Mouse (Mus musculus) C2C12 (cell line): ENCODE measurements around the gene Nf2. TPM values are rescaled to one million over a fixed set of nuclear protein-coding genes. Genes with fewer than 3 reads are reported as not detected.

Experiments
- H3K27me3 ChIP-seq: one replicate; pipeline ENCODE4 v1.6.1; 2011; ENCODE audit not compliant: control insufficient read depth, insufficient read depth, insufficient read length
- H3K36me3 ChIP-seq: one replicate; pipeline ENCODE4 v1.6.1; 2011; ENCODE audit not compliant: control insufficient read depth, insufficient read depth
- H3K4me3 ChIP-seq: one replicate; pipeline ENCODE4 v1.5.1; 2011; ENCODE audit warnings: mild to moderate bottlenecking, control low read depth; ENCODE audit not compliant: poor library complexity, insufficient read depth, severe bottlenecking
- H3K79me2 ChIP-seq: one replicate; pipeline ENCODE4 v1.6.1; 2011; ENCODE audit not compliant: control insufficient read depth, insufficient read depth
- H3K79me3 ChIP-seq: one replicate; pipeline ENCODE4 v1.6.1; 2011; ENCODE audit warnings: low read depth, control low read depth
- H3ac ChIP-seq: one replicate; pipeline ENCODE3; 2011; ENCODE audit warnings: low read depth; ENCODE audit not compliant: control insufficient read depth, insufficient read length
- CEBPB ChIP-seq: IDR thresholded peaks from one replicate; pipeline ENCODE4 v1.6.1; 2011; ENCODE audit warnings: low read depth, mild to moderate bottlenecking, control low read depth, moderate library complexity
- CTCF ChIP-seq: IDR thresholded peaks from one replicate; pipeline ENCODE4 v1.5.1; 2011; ENCODE audit not compliant: control insufficient read depth, insufficient read depth, insufficient read length
- FOSL1 ChIP-seq: IDR thresholded peaks from one replicate; pipeline ENCODE4 v1.8.0; 2011; ENCODE audit warnings: mild to moderate bottlenecking, low read length; ENCODE audit not compliant: poor library complexity, insufficient read depth, severe bottlenecking
- MAX ChIP-seq: IDR thresholded peaks from one replicate; pipeline ENCODE4 v1.6.1; 2011; ENCODE audit warnings: mild to moderate bottlenecking, control low read depth
- MYOD1 ChIP-seq: IDR thresholded peaks from one replicate; pipeline ENCODE4 v1.6.1; 2011; ENCODE audit warnings: low read depth; ENCODE audit not compliant: control insufficient read depth, insufficient read length
- MYOG ChIP-seq: IDR thresholded peaks from one replicate; pipeline ENCODE4 v1.6.1; 2011; ENCODE audit not compliant: control insufficient read depth, insufficient read length; ENCODE audit errors: extremely low read depth
- USF1 ChIP-seq: IDR thresholded peaks from one replicate; pipeline ENCODE4 v1.6.1; 2011; ENCODE audit warnings: low read depth, mild to moderate bottlenecking, control low read depth, moderate library complexity
- polyA plus RNA-seq: library from polyadenylated mRNA; unstranded; fragments of >200 nt; fragmentation: generic; extraction: Trizol; gene quantifications from one replicate; pipeline ENCODE4 v1.2.1, GENCODE M21; 2012; ENCODE audit warnings: missing spikeins

Gene Nf2
- polyA plus RNA-seq, 1 experiment, result 36.2 TPM

DNA sequence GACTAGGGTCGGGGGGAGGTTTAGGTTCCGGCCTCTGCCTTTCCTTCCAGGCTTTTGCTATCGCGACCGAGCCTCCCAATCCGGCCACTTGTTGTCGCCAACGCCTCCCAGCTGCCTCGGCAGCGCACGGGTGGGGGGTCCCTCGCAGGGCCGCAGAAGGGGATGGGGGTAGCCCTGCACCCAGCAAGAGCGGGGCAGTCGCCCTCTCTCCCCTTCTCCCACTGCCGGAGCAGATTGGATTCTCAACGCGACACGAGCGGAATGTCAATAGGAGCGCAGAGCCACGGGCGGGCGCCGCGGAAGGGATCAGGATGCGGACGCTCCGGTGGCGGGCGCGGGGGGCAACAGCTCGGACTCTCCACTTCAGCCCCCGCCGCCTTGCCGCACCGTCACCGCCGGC, 103.4 kb downstream of the Nf2 start:
- no peaks in the 10 kb centered on the region for H3K36me3 ChIP-seq
- TF ChIP-seq CEBPB (no peak), MYOG (no peak), CTCF (no peak), FOSL1 (no peak), MAX (no peak), USF1 (no peak), MYOD1 (no peak)
- no peak overlapping the region for H3K4me3 ChIP-seq
- no peak overlapping the region for H3ac ChIP-seq
- H3K79me3 ChIP-seq, result no peaks in the 10 kb centered on the region
- H3K79me2 ChIP-seq, result no peaks in the 10 kb centered on the region
- H3K27me3 ChIP-seq, result peaks cover 84% of the 10 kb centered on the region

DNA sequence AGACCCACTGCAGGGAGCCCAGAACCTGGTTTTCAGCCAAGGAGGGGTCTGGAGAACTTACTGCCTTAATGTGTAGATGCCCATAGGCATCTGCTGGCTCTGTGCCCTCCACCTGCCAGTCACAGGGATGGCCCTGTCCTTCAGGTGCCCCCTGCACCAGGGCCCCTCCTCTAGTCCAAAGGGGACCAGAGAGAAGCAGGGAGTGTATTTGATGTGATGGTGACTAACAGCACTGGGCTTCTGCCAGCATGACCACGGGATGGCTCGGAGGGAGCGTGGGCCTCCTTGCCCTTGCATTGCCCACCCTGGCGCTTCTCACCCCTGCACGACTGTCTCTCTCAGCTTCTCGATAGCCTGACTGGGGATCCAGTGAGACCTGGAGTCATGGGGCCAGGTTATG, 104.6 kb downstream of the Nf2 start:
- Histone ChIP-seq H3K27me3 (peaks cover 89% of the 10 kb centered on the region), H3K79me3 (no peaks in the 10 kb centered on the region), H3ac (no peak overlapping the region), H3K79me2 (no peaks in the 10 kb centered on the region), H3K4me3 (no peak overlapping the region), H3K36me3 (no peaks in the 10 kb centered on the region)
- no peak for TF ChIP-seq MYOG
- TF ChIP-seq CTCF, result no peak
- no peak for TF ChIP-seq FOSL1
- no peak for TF ChIP-seq MYOD1
- no peak for TF ChIP-seq USF1
- no peak for TF ChIP-seq MAX
- TF ChIP-seq CEBPB, result no peak

DNA sequence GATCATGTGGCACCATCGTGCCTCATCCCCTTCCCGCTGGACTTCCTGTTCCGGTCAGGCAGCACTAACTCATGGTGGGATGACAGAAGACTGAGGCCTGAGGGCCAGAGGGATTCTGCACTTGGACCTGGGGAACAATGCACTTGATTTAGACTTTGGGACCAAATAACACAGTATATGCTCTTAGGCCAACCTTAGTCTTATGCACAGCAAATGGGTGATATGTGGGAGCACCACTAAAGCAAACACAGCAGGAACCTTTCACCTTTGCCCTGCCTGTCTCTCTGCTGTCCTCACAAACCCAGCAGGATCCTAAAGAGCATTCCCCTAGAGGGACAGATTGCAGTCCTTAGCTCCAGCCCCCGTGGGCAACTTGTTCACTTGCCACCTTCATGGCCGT, 108.6 kb downstream of the Nf2 start:
- Histone ChIP-seq H3K27me3 (peaks cover 51% of the 10 kb centered on the region), H3ac (no peak overlapping the region), H3K79me3 (no peaks in the 10 kb centered on the region), H3K36me3 (no peaks in the 10 kb centered on the region), H3K4me3 (no peak overlapping the region), H3K79me2 (no peaks in the 10 kb centered on the region)
- TF ChIP-seq USF1 (no peak), CTCF (no peak), MYOG (no peak), MAX (no peak)

DNA sequence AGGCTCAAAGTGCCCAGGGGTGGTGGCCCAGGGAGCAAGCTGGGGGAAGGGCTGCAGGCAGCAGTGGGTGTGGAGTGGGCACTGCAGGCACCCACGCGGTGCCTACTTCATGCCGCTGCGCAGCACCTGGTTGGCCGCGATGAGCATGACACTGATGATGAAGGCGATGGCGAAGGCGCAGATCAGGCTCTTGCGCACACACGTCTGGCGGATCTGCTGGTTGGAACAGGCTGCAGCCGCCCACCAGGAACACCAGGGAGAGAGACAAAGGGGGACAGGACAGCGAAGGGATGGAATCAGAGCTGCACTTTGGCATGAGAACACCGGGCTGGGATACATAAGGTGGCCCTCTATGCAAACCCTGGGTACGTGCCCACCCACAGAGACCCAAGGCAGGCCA, 110.6 kb downstream of the Nf2 start:
- peaks cover 31% of the 10 kb centered on the region for H3K27me3 ChIP-seq
- H3K79me2 ChIP-seq, result no peaks in the 10 kb centered on the region
- no peaks in the 10 kb centered on the region for H3K36me3 ChIP-seq
- H3K79me3 ChIP-seq, result no peaks in the 10 kb centered on the region
- no peak overlapping the region for H3K4me3 ChIP-seq
- no peak for TF ChIP-seq MAX
- no peak for TF ChIP-seq USF1
- no peak for TF ChIP-seq MYOD1
- TF ChIP-seq CTCF, result no peak
- TF ChIP-seq MYOG, result no peak
- TF ChIP-seq CEBPB, result no peak
- TF ChIP-seq FOSL1, result no peak
- H3ac ChIP-seq, result no peak overlapping the region

DNA sequence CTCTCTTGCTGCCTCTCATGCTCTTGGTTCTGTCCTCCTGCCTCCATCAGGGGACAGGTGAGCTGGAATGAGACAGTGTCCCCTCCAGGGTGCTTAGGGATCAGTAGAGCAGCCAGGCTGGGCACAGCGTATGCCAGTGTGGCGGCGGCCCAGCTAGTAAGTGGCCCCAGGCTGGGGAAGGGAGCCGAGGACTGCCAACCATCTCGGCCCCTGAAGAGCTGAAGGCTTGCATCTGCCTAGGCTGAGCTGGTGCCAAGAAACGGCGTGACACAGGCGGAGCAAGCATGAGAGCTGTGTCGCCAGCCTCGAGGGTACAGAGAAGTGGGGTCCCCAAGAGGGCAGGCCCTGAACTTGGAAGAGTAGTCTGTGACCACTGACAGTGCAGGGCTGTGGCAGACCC, 111.7 kb downstream of the Nf2 start:
- H3K36me3 ChIP-seq, result no peaks in the 10 kb centered on the region
- peaks cover 20% of the 10 kb centered on the region for H3K27me3 ChIP-seq
- H3ac ChIP-seq, result no peak overlapping the region
- no peaks in the 10 kb centered on the region for H3K79me2 ChIP-seq
- TF ChIP-seq MAX (no peak), FOSL1 (no peak), CTCF (no peak), MYOD1 (no peak), USF1 (no peak), CEBPB (no peak), MYOG (no peak)
- H3K79me3 ChIP-seq, result no peaks in the 10 kb centered on the region
- H3K4me3 ChIP-seq, result no peak overlapping the region

DNA sequence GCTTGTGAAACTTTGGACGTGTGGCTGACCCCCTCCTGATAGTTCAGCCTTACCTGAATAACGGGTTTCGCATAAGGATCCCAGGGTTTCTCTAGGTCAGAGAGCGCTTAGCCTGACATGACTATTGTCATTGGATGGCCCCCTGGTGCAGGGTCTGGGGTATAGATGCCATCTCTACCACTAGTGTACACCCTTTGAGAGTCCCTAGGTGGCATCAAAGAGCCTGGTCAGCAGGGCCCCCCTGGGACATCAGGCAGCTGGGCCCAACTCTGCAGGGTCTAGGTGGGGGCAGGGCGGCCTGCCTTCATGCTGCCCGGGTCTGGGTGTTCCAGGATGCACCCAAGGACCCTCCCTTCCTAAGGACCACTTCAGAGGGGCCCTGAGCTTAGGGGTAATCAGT, 113.0 kb downstream of the Nf2 start:
- no peaks in the 10 kb centered on the region for H3K79me2 ChIP-seq
- H3ac ChIP-seq, result no peak overlapping the region
- H3K79me3 ChIP-seq, result no peaks in the 10 kb centered on the region
- TF ChIP-seq CTCF (no peak), FOSL1 (no peak)
- peaks cover 8% of the 10 kb centered on the region for H3K27me3 ChIP-seq
- no peaks in the 10 kb centered on the region for H3K36me3 ChIP-seq
- H3K4me3 ChIP-seq, result no peak overlapping the region
